Mouse (Mus musculus): ENCODE measurements around the gene Enpp7. TPM values are rescaled to one million over a fixed set of nuclear protein-coding genes. Genes with fewer than 3 reads are reported as not detected.

The Enpp7 gene
- not detected in 2 replicates for total RNA-seq (2023)

GRCm38 (mm10) chr11:118987999-118988398, at the start of gene Enpp7:
Gene Enpp7, plus strand, starts transcription at chr11:118988188.

GRCm38 (mm10) chr11:119022895-119023615, 35.1 kb downstream of the Enpp7 start, which contains the start of gene Cbx2:
Gene Cbx2, plus strand, starts transcription at chr11:119022962.

GRCm38 (mm10) chr11:119040600-119041324, 52.8 kb downstream of the Enpp7 start, which contains the start of gene Cbx8:
Gene Cbx8, minus strand, starts transcription at chr11:119040969.

Other genes with a start within 250 kb of the Enpp7 start
- not detected in 2 replicates for gene Rbfox3, start 76.6 kb upstream of the Enpp7 start, total RNA-seq (2023)
- 0.88 and 1.4 TPM in 2 replicates for gene Cbx2, start 34.8 kb downstream of the Enpp7 start, total RNA-seq (2023)
- gene Cbx8, start 52.8 kb downstream of the Enpp7 start, total RNA-seq (2023): 7.2 and 7.5 TPM in 2 replicates
- gene Cbx4, start 98.0 kb downstream of the Enpp7 start, total RNA-seq (2023): 60.3 and 66.9 TPM in 2 replicates
- 0.45 and 0.63 TPM in 2 replicates for gene Tbc1d16, start 240.3 kb downstream of the Enpp7 start, total RNA-seq (2023)
- 0.18 and 0.28 TPM in 2 replicates for gene Ccdc40, start 240.4 kb downstream of the Enpp7 start, total RNA-seq (2023)